Mouse (Mus musculus): ENCODE measurements around the gene Abcg5. TPM values are rescaled to one million over a fixed set of nuclear protein-coding genes. Genes with fewer than 3 reads are reported as not detected.

Gene Abcg5
- total RNA-seq, 2 experiments from 2014 or later: not detected

DNA sequence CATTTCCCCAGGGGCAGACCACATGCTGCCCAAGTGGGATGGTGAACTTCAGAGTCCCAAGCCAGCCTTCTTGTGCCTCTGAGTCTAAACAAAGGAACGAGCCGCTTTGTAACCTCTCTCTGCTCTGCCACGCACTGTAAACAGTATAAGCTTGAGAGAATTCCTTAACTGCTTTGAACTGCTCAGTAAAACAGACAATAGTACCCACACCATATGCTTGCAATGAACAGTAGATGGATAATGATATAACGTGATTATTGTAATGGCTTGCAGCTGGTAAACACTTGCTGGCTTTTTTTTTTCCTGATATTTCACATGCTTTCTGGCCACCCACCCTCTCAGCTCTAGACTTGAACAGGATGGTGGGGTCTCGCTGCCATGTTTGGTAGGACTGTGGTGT is 5.2 kb upstream of the Abcg5 start:
- DNase-seq (ENCODE audit: low spot score in 2 of 2): no peak

DNA sequence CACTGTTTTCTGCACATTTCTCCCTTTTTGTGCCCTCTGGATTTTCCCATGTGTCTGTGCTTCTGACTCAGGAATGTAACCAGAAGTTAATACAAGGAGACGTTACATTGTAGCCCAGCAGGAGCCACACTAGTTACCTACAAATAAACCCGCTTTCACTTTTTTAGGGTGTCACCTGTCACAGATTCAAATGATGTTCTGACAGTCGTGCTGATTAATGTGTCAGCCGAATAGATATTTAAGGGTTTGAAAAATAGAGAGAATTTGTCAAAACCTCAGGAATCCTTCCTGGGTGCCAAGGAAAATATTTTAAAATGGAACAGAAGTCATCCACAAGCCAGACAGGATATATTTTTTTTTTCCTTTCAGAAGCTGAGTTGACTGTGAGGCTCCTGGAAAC is 2.5 kb upstream of the Abcg5 start:
- DNase-seq (ENCODE audit: low spot score in 2 of 2): no peak

DNA sequence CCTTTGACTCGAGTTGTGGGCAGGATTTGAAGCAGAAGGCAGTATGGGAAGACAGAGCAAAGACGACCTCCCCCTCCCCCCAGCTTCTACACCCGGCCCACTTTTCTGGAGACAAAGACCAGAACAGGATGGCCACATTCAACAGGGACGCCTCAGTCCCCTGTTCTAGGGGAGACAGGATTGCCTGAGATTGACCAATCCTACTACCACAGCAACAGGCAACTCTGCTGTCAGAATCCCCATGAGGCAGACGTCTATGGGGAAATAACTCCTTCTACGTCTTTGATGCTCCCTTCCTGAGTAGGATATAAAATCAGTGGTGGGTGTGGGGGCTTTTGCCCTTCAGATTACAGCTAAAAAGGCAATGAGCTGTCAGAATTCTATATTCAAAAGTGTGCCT is 1.5 kb upstream of the Abcg5 start:
- DNase-seq (ENCODE audit: low spot score in 2 of 2): no peak

DNA sequence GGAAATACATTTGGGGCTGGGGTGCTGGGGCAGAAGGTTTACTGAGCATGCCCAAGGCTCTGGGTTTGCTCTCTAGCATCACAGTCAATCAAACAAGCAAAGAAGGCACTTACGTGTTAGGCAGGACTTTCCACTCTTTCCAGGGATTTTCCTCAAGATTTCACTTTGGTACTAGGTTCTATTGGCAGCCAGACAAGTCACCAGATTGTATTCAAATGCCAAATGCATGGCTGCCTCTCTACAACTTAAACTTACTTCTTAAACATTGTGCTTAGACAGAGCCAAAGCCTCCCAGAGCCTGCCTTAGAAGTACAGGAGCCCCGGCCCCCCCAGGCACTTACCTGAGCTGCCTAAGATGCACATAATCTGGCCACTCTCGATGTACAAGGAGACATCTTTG is 1.1 kb downstream of the Abcg5 start:
- no peak for DNase-seq (ENCODE audit: low spot score in 2 of 2)

DNA sequence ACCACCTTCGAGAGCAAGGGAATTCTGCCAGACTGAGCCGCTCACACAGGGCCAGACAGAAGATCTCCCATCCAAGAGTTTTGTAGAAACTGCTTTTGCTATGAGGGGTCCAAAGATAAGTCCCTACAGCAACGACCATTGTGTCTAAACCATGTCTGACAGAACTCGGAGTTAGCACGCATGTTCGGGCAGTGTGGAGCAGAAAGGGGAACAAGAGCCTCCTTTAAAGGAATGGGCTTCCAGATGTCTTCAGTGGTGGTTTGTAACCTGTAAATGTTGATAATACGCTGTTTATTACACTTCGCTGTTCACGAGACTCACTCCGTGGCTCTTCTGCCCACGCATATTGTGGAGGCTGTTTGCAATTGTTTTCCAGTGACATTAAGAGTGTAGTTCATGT is 5.2 kb downstream of the Abcg5 start:
- no peak for DNase-seq (ENCODE audit: low spot score in 2 of 2)

DNA sequence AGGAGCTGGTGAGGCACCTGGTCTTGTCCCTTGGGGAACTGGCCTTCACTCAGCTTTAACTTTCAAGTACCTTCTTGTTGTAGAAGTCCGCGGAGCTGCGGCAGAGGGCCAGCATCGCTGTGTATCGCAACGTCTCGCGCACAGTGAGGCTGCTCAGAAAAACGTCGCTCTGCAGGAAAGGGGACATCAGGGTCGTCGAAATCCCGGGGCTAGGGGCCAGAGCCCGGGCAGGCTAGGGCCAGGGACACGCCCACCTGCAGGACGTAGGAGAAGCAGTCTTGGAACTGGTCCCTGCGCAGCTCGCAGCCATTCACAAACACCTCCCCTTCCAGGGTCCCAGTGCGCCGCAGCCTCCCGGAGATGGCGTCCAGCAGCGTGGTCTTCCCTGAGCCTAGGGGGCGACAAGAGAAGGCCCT is 6.9 kb downstream of the Abcg5 start, which contains the start of gene Abcg8:
Abcg8 (plus strand) TSS at position 352 of the 416 bp plus-strand sequence.
- peak in 1 of 2 experiments; percentile 26 for DNase-seq (ENCODE audit: low spot score in 2 of 2)

DNA sequence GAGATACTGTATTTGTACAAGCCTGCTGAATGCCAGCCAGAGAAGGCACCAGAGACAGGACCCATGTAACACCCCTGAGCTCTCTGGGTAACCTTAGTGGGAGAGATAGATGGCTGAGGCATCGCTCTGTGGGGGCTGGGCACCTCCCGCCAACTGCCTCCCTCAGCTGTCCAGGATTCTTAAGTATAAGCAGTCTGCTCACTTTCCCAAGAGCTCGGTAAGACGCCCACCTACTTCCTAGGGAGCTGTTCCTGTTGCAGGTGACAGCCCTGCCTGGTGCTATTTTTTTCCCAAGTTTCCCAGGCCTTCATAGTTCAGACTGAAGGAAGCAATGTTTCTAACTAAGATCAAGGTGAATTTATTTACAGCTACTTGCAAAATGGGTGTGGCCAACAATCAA is 7.6 kb downstream of the Abcg5 start:
- DNase-seq (ENCODE audit: low spot score in 2 of 2): no peak

DNA sequence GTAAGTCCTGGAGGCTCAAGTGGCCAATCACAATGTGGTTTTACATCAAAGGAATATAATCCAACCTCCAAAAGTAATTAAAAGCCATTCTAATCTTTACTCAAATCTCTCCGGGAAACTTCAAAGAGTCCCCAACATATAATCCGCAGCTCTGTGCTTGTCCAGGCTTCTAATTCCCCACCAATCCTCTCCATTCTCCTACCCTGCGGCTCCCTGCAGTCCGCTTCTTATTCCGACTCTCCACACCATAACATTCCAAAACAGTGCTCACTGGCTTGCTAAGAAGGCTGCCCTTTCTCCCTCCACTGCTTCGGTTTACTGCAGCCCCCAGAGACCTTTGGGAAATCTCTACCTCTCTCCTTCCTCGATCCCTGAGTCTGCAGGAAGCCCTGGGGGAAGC is 8.8 kb downstream of the Abcg5 start:
- no peak for DNase-seq (ENCODE audit: low spot score in 2 of 2)

DNA sequence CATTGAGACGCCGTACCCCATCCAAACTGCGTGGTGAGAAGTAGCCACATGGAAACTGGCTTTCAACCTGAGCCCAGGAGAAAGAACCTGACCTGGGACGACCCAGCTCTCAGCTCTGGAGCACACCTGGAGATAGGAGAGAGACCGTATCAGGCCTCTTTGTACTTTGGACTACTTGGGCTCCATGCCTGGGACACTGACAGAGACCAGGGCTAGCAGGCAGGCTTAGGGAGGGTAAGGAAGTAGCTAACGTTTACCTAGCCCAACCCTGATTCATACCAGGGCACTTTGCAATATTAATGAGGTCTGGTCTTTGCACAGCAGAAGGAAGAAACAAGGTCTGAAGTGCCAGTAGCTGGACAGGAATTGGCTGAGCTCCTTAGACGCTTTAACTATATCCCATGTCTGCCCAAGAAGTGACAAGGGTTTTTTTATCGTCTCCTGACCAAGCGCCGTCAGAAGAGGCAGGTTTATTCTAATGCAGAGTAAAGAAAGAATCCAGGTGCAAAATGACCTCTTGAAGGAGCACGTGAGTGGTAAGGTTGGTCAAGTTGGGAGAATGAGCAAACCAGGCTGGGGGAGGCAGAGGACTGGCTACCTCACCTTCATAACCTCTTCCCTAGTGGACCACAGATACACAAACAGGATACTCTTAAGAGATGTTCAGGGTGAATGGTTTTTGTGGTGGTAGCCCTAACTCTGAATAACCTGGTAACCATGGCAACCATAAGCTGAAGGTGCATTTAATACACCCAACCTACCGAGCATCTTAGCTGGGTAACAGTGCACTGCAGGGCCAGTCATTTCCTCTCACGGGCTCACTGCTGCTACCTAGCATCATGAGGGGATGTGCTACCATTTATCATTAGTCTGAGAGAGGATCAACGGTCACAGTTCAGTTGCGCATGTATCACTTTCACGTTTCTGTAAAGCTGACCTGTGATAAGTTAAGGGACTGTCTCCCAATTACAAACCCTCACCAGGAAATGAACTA is 10.1 kb downstream of the Abcg5 start:
- no peak for DNase-seq (ENCODE audit: low spot score in 2 of 2)

DNA sequence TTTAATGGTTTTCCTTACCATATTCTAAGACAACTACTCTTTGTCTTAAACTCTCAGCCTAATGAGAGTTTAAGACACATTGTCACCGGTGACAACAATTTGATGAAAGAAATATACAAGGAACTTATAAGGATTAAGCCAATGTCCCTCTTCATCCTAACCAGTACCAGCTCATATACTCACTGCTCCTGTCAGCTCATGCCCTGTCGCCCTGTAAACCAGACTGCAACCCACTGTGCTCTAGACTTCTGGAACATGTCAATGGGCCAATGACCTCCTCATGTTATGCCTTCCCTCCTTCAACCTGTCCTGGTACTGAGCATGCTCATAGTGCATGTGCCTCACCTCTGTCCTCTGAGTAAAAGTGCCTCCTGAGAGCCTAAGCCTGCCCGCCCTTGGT is 15.0 kb downstream of the Abcg5 start:
- no peak for DNase-seq (ENCODE audit: low spot score in 2 of 2)

DNA sequence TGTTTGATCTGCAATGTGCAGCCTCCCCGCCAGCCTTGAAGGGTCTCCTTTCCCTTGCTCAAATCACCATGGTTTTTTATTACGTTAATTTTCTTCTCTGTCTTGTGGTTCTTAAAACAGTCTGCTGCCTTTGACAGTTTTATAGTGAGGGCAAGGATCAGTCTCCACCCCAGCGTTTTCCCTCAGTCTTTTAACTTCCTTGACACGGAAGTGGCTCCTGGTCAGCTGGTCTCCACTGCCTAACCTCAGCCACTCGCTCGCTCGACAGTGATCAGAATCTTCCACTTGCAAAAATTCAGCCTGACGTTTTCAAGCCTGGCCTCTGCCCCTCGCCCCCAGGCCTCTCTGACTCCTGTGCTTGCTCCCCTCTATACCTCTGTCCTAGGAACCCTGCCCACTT is 17.1 kb downstream of the Abcg5 start:
- no peak for DNase-seq (ENCODE audit: low spot score in 2 of 2)

DNA sequence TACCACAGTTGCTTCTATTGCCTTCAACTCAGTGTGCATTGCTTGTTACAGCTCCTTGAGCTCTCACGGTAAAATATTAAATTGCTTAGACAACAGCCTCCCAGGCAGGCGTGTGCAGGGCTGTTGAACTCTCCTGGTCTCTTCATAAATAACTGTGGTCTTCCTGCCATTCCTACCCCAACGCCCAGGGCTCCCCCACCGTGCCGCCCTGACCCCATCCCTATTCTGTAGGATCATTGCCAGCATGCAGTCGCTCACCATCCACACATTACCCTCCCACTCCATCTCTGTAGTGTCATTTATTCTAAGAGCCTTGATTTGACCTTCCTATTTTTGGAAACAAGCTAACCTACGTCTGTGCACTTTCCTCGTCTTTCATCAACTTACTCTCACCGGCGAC is 17.8 kb downstream of the Abcg5 start:
- DNase-seq (ENCODE audit: low spot score in 2 of 2): no peak

DNA sequence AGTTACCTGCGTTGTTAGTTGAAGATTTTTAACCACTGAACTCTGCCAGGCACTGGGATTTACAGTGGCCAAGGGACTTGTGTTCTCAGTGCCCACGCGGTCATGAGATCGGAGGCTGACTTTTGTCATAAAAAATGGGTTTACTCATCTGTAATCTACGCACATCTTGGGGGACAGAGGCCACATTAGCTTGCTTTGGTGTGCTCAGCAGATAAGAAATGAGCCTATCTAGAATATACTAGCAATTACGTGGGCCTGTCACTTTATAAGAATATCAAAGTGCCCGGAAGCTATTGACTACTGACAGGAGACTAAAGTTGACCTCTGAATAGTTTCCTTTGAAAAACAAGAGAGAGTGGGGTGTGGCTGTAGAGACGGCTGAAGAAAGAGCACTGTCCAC is 23.9 kb downstream of the Abcg5 start:
- no peak for DNase-seq (ENCODE audit: low spot score in 2 of 2)

DNA sequence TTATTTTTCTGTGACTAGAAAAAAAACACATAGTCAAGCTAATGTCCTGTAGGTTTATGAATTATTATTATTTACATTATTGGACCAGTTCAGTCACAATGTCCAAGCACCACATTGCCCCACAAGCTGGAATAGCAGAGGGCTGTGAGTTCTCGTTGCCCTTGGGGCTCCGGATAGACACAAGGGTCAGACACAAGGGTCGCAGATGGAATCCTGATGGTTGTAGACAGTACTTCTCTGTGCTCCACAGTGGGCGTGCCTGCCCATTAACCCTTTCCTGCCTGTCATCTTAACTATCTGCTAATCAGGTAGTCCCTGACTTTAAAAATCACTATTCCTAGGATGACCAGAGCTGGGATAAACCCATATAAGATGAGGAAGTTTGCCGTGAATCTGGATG is 24.6 kb downstream of the Abcg5 start:
- no peak for DNase-seq (ENCODE audit: low spot score in 2 of 2)

DNA sequence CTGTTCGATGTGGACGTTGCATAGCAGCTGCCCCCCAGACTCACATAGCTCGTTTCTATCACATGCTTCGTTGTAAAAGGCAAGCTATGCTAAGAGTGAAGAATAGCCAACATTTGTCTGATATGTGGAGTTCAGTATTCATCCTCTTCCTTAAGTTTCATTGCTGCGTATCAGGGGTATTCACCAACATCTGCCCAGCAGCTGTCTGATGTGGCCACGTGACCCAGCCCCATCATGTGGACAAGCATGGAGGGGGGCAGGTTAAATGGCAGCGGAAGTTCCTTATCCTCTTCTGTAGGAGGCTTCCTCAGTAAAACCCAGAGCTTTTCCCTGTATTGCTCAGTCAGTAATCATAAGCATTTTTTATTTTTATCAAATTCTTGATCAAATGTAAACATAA is 25.0 kb downstream of the Abcg5 start:
- DNase-seq (ENCODE audit: low spot score in 2 of 2): no peak

DNA sequence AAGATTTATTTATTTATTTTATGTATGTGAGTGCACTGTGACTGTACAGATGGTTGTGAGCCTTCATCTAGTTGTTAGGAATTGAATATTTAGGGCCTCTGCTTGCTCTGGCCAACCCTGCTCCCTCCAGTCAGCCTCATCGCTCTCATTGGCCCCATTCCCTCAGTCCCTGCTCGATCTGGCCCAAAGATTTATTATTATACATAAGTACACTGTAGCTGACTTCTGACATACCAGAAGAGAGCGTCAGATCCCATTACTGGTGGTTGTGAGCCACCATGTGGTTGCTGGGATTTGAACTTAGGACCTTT is 25.4 kb downstream of the Abcg5 start:
- no peak for DNase-seq (ENCODE audit: low spot score in 2 of 2)

DNA sequence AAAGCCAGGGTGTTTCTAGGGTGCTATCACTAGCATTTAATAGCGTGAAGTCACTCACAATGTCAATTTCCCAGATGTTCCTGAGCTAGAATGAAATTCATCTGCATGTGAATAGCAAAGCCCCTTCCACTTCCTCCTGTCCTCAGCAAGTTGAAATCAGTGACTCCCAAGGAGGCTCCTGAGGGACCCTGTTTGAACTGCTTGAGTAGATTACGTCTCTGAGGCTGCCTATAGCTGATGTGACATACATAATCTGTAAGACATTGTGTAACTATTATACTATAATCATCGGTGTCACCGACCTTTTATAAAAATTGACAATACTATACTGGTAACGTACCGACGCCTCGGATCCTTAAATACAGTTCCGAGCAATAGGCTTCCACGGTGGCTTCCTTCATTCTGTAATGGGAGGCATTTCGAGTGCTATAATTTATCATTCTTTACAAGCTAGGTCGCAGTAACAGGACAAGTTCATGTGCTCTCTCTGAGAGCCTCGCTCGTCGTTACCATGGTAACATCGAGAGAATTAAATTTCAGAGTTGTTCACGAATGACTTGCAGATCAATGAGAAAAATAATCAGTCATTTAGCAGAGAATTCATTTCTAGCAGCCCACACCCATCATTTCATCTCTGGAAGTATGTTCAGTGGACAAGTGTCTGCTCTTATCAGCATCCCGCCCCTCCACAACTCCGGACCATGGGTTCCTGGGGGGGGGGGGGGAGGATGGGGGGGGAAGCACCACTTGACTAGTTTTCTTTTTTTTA is 26.0 kb downstream of the Abcg5 start:
- DNase-seq (ENCODE audit: low spot score in 2 of 2): no peak

DNA sequence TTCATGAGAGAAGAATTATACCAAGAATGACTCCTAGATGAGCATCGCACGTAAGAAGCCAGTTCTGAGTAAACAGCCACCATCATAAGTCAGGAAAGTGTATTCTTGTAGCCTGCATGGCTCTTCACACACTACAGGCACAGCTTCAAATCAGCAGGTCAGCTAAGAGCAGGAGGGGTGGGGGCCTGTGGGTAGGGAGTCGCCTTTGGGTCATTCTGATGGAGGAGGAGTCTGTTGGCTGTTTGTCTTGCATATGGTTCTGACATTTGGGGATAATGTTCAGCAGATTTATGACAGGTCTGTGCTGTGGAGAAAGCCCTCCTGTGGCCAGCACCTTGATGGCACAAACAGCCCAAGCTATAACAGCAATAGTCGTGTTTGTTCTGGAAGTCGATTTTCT is 26.6 kb downstream of the Abcg5 start:
- DNase-seq (ENCODE audit: low spot score in 2 of 2): no peak

DNA sequence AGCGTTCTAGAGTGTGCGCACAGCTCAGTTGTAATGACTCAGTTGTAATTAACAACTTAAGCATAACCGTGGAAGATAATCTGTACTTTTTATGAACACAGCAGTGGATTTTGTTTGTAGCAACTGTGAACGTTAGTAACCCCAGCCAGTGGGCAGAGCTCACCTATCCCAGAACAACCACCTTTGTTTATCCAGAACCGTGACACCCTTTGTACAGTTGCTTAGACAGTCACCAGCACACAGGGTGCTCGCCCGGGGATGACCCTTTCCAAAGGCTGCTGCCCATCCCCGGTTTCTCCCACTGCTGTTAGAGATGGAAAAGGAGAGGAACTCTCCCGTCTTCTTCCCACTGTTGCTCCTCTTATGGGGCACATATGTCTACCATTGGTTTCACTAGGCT is 29.3 kb downstream of the Abcg5 start:
- no peak for DNase-seq (ENCODE audit: low spot score in 2 of 2)

DNA sequence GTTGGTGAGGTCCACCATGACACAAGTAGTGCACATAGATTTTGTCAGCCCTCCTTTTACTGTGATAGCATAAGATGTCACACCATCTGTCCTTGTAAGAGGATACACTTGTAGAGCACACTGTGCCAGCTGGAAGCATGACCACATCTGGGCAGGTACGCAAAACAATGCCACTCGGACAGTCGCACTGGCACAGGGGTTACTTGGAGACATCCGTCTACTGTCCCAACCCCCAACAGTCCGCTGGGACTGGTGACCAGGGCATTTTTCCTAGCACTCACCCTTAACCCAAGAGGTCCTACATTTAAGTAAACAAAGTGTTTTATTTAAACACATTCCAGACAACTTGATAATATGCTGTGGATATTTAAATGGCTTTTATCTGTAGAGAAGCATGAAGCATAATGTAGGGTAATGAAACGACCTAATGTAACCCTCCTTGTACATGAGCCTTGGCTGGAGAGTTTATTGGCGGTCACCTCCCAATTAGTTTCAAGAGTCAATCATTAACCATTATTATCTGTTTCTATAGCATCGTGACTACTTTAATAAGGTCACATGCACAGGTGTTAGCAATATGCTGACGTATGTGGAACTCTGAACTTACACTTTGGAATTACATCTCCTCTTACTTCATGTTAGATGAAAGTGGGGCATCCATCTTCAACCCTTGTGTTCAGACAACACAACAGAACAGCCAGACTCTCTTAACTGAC is 32.4 kb downstream of the Abcg5 start:
- DNase-seq (ENCODE audit: low spot score in 2 of 2): no peak

DNA sequence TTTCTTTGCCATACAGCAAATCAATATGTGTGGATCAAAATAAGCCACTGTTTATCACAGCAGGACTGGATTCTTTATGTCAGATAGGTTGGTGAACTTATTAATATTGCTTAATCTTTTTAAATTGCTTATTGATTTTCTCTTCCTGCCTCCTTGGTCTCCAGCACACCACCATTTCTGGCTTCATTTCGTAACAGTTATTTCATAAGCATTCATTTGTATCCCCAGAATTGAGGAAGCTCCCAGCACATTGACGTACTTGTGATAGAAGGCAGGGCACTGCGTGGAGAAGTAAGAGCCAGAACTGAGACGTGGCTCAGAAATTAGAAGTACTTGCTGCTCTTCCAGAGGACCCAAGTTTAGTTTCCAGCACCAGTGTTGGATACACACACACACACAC is 35.2 kb downstream of the Abcg5 start:
- no peak for DNase-seq (ENCODE audit: low spot score in 2 of 2)

DNA sequence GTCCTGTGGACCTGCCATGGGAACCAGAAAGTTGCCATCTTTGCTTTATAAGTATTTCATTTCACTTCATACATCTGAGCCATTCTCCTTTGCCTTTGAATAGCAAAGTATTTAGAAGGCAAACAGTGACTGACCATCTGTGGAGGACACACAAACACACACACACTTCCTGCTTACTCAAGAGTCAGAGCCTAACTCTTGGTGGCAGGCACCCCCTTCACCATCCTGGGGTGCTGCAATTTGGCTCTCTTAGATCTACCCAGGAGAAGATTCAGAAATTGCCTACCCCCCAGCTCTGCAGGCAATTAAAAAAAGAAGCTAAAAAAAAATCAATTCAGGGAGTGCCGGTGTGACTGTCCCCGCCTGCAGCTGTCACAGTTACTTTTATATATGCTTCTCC is 36.3 kb downstream of the Abcg5 start:
- DNase-seq (ENCODE audit: low spot score in 2 of 2): no peak
